Mouse (Mus musculus) cerebellum, postnatal 14 days (tissue): ENCODE data around the gene Hif3a.

Experiments used
- DNase-seq, 2 experiments: peaks; one replicate each; pipeline ENCODE4 v3.0.0; 2021; ENCODE audit warnings: mixed read lengths in 2 of 2

Gene Hif3a

DNA sequence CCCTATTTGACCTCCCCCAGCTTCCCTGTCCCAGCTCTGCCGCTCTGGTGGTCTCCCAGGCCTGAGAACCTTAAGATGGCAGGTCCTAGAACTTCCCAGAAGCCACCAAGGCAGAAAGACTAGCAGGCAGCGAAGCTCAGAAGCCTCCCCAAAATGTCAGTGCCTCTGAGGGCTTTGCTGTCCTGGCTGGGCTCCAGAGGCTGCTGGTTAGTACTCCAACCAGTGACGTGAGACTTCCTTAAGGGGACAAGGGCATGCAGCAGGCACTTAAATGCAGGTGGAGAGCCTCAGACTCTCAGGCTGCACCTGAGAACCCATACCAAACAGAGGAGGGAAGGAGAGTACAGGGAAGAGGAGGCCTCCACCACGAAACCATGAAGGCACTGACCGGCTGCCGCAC lies 38.1 kb downstream of the Hif3a start:
- peak; percentile 42 to 66 for DNase-seq

DNA sequence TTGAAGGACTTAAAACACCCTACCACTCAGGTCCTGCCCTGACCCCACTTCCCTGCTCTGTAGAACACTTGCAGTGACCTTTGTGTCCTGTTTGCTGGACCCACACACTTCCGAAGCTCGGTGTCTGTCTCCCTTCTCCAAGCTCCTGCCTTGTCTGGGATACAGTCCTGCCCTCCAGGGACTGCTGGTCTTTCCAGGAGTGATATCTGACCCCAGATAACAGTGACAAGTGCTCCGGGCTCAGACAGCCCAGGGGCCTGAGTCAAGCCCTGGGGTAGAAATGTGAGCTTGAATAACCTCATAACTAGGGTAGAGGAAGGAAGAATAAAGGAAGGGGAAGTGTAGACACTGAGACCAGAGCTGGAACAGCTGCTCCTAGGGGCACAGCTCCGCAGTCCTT lies 38.5 kb downstream of the Hif3a start:
- no peak for DNase-seq

DNA sequence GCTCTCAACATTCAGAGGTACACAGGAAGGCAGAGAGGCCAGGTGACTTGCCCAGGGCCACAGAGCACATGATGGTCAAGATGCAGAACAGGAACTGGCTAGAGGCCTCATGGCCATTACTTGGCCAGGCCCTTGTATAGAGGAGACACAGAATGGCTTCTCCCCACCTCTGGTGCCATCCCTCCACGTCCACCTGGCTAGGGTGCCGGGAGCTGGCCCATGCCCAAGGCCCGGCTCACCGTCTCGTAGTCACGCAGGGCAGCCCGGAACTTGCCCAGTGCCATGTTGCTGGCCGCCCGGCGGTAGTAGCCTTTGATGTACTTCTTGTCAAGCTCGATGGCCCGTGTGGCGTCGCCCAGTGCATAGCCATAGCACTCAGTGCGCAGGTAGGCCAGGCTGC lies 40.1 kb downstream of the Hif3a start:
- peak; percentile 49 to 50 for DNase-seq

DNA sequence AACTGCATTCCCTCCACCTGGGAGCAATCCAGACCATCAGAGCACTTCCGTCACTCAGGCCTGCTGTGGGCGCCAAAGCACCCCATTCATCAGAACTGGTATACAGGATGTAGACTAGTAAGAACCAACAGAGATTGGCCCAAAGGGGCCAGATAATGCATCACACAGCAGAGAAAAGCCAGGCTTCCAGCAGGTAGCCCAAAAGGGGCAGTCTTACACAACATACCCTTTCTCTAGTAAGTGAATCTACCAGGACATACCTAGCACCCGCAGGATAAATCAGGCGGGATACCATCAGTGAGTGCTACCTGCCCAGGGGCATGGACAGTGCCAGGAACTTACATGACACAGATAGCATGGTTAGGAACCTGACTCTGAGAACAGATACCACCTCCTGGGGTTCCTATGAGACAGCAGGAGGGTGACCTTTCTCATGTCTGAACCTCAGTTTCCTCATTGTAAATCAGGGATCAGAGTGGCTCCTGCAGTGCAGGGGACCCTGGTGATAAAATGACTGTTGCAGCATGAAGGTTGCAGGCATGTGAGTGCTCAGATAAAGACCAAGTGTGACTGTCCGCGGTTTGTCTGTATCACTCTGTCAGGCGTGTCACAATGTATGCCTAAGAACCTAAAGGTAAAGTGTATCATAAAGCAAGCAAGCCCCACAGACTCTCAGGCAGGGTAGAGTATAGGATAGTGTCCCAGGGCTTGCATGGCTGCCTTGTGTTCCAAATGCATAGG lies 42.6 kb downstream of the Hif3a start:
- DNase-seq = peak in 1 of 2 experiments; percentile 28

DNA sequence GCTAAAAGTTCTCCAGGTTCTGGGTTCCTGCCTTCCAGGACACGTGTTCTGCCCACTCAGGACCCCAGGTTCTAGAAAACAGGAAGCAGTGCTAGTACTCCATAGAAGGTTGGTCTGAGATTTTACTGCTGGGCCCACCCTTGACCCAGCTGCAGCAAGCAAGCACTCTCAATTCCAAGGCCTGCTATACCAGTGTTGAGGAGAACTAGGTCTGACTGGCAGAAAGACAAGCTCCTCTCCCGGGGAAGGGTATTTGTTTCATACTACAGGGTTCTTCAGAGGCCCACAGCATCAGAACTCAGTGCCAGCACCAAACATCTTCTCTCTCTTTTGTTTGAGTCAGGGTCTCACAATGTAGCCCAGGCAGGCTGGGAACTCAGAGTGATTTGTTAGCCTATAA lies 44.3 kb downstream of the Hif3a start:
- peak in 1 of 2 experiments; percentile 37 for DNase-seq

DNA sequence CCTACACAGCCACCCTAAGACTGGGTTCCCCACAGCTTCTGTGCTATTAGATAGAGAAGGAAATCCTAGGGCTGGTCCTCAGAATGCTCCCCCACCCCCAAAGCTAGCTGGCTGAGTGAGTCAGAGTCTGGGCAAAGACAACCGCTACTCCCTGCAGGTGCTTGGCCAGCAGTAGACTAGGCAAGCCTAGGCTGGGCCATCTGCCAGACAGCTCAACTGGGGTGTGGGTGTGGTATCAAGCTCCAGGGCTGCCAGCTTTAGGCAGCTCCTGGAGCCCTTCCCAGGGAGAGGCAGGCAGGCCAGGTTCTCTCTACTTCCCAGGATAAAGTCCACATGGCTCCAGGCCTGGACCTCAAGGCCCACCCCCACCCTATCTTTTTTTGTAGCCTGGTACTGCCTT lies 45.2 kb downstream of the Hif3a start:
- peak; percentile 99 for DNase-seq

DNA sequence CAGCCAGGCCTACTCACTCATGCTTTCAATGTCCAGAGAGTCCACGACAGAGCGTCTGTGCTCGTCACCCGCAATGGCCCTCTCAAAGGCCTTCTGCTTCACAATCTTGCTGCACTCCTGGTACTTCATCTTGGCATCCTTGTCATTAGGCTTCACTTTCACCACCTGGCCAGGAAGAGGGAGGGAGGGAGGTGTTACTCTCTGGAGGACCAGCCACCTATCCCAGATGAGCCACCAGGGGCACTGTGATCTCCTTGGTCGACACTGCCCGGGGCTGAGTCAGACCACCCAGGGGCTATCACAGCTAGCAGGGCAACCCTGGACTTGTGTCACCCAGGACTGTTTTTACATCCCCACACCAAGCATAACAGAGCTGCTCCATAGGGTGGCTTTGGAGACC lies 46.8 kb downstream of the Hif3a start:
- DNase-seq = peak in 1 of 2 experiments; percentile 51

DNA sequence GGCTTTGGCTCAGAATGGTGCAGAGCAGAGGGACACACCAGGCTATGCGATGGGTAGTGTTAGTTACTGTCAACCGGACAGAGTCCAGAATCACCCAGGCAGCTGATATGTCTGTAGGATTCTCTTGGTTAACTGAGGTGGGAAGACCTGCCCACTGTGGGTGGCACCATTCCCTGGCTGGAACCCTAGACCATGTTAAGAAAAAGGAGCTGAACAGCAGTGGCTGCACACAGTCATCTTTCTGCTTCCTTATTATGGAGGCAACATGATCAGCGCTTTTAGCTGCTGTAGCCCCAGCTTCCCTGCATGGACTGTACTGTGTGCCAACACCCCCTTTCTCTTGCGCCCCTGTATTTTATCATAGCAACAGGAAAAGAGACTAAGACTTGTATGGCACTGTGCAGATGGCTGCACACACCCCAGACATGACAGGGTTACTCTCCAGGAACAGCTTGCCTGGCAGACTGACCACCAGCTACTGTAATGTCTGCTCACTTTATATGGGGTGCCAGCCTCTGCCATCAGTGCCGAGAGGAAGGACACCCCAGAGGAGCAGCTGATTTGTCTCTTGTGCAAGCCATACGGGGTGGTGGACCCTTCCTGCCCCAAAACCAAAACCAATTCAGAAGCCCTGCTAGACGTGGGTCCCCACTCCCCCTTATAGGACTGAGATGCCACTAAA lies 50.2 kb downstream of the Hif3a start:
- DNase-seq = peak; percentile 77 to 78

DNA sequence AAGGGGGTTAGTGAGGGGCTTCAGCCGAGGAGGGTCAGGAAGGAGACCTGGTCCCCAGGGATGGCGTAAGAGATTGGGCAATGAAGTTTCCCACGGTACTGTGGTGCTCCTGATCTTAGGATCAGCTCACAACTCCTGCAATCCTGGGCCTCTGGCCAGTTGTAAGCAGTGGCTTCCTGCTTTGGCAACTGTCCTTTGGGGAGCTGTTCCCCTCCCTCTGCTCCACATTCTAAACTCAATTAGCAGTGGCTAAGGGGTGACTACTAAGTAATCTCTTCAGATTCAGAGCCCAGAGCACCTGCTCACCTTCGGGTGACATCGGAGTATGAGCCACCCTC lies 52.2 kb downstream of the Hif3a start:
- DNase-seq = no peak

DNA sequence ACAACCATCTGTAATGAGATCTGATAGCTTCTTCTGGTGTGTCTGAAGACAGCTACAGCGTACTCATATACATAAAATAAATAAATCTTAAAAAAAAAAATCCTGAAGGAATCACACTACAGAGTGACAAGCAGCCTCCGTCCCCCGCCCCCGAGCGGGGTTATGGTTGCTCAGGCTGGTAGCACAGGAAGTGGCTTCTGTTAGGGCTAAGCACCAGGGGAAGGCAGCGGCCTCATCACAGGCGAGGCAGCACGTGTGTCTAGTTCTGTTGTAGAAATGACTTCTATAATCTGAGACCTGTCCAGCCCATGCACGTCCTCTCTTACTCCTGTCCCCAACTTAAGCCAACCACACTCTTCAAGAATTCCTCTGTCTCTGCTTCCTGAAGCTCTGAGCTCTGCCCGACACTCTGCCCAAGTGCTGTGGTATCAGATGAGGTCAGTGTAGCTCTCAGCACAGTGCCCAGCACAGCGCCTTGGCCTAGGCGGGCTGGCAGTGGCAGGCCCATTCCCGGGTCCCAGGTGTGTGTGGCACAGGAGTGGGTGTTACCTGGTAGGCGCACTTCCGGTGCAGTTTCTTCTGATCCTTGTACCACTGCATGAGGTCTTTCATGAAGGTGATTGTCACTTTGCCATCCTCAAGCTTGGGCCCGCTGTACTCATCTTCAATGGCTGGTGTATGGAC lies 52.8 kb downstream of the Hif3a start:
- DNase-seq = no peak

DNA sequence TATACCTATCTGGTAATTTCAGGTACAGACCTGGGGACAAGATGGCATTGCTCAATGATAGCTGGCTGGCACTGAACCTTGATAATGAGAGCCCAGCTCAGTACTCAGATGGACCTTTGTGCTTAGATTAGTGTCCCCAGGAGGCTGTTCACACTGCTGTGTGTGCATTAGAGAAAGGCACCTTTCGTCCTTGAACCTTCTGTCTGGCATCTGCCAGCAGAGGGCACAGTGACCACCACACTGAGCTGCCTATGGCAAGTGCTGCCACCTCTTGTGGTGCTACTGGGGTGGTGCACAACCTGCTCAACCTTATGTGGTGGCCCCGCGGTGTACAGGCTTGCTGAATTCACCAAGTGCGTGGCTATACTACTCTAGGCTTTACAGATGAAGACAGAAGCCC lies 54.9 kb downstream of the Hif3a start:
- DNase-seq = peak; percentile 58 to 65

DNA sequence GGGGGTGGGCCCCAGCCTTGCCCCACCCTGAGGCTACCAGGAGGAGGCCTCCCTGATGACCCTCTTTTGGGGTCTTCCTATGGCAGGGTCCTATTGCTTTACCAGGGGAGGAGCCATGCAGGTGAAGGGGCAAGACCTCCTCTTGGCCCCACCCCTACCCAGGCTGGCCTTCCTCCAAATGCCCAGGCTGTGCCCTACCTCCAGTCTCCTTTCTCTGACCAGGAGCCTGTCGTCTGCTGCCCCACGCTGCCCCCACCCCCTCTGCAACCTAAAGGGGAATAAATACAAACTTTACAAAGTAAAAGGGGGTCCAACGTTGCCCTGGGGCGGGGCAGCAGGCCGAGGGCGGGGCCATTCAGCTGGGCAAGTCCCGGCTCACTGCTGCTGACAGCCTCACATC lies 57.5 kb downstream of the Hif3a start:
- peak in 1 of 2 experiments; percentile 55 for DNase-seq

DNA sequence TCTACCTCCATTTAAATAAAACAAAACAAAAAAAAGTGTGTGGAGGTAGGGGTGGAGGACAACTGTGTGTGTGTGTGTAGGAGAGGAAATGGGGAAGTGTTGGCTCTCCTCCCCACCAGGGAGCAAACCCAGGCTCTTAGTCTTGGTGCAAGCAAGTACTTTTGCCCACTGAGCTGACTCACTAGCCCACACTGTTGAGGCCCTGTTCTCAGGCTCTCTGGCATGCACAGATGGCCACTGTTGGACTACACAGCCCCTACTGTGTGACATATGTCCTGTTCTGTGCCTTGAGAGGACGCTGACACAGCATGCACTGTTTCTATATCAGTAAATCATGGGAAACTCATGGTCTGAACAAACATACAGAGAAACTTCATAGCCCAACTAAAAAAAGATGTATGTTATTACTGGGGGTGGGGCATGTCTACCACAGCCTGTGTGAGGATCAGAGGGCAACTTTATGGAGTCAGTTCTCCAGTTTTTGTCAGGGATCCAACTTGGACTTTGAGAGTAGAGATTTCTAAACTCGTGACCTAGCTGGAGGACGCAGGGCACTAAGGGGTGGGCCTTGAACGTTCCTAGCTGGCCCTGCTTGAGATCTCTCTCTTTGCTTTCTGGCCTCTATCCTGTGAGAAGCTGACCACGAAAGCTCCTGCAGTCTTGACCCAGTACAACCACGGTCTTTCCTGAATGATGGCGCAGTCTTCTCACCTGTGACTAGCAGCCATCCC lies 58.8 kb downstream of the Hif3a start:
- DNase-seq = peak; percentile 58 to 86

DNA sequence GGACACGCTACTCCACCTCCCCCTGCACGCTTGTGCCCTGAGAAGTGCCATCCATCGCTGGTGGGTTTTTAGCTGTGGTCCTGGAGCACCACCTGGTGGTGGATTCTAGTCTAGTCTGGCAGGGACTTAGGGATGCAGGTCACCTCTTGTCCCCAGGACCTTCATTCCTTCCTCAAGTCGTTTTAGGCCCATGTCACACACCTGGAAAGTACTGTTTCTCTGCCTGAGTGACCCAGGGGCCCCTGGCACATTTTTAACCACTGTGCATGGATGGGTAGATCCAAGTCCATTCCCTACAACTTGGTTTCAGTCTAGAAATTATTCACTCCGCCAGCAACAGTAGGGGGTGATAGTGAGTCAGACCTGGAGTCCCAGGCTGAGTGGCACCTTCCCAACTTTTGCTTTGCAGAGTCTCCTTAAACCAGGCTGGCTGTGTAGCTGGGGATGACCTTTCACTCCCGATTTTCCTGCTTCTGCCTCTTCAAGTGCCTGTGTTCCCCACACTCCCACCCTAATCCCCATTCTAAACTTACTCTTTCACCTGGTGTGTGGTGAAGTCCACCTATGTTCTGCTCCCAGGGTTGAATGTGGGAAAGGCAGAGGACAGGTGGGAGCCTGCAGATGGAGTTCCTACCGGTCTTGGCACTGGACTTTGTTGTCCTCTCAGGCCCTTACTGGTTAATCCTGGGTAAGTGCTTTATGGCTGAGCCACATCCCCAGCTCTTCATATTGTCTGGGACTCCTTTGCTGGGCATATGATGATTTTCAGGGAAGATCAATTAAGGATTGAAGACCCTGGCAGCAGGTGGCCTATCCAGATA lies 59.6 kb downstream of the Hif3a start:
- peak; percentile 95 to 96 for DNase-seq

DNA sequence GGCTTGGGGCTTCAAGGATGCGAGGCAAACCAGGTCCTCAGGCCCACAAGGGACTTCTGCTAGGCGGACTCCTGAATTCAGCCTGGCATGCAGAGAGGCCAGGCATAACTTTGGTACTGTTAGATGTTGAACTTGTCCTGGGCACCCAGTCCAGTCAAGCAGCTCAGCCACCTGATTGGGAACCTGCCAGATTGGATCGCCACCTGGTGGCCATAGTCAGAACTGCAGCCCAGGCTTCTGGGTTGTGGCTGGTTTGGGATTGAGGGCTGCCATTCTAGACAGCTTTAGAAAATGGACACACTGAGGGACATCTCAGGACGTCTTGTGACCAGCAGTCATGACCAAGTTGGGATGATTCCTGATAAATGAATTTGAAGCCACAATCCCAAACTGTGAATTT lies 62.6 kb downstream of the Hif3a start:
- peak; percentile 97 for DNase-seq

DNA sequence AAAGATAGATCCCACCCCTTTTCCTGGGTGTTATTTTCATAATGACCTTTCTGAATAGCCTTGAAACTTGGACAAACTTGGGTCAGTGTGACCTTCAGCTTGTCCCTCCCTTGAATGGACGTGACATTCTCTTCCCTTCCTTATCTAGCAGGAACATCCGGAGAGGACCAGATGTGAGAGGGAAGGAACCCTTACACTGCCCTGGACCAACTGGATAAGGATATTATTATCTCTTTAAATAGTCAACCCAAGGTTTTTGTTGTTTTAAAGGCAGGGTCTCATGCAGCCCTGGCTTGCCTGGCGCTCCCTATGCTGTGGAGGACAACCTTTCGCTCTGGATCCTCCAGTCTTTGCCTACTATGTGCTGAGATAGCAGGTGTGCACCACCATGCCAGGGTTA lies 63.0 kb downstream of the Hif3a start:
- DNase-seq = no peak

DNA sequence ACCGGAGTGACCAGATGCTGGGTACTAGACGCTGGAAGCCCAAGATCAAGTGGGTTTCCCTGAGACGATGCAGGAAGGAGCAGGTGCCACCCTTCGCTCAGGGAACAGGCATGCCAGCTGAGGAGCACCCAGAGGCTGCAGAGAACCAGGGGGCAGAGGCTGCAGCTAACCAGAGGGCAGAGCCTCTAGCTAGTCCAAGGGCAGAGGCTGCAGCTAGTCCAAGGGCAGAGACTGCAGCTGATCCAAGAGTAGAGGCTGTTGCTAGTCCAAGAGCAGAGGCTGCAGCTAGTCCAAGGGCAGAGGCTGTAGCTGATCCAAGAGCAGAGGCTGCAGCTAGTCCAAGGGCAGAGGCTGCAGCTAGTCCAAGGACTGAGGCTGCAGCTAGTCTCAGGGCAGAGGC lies 66.9 kb downstream of the Hif3a start:
- DNase-seq = no peak

DNA sequence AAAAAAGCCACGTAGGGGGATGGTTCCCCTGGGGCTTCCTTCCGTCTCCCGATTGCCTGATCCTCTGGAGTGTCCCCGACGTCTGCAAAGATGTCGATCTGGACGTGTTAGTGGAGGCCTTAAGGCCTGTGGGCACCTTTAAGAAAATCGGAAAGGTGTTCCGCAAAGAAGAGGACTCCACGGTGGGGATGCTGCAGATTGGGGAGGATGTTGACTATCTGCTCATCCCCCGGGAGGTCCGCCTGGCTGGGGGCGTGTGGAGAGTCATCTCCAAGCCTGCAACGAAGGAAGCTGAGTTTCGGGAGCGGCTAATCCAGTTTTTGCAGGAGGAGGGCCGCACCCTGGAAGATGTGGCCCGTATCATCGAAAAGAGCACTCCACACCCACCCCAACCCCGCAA lies 67.8 kb downstream of the Hif3a start:
- DNase-seq = no peak

DNA sequence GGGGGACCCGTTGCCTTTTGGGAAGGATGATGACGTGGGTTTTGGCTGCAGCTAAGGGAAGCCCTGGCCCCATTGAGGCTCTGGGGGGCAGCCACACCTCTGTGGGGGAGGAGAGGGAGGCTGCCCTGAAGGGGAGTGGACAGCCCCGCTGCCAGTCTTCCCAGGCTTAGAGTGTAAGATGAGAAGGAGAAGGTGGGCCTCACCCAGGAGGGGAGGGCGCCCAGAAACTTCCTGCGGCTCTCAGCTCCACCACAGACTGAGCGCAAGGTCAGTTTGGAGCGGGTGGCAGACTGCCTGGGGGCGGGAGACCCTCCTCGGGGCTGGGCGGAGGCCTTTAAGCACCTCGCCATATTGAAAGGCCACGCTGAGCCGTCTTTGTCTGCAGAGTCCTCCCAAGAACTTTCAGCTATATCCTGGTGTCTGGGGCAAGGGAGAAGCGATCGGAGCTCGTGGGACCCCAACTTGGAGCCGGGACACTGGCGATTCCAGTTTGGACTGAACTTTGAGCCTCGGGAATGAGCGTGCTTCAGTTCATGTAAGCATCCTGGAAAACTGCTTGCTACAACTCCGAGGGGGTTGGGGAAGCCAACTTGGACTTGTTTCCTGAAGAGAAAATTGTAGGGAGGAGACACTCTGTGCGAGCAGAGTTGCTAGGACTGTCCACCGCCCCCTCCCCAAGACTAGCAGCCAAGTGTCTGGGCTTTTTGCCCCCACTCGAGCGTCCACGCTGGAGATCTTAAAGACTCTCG lies 68.4 kb downstream of the Hif3a start:
- no peak for DNase-seq

DNA sequence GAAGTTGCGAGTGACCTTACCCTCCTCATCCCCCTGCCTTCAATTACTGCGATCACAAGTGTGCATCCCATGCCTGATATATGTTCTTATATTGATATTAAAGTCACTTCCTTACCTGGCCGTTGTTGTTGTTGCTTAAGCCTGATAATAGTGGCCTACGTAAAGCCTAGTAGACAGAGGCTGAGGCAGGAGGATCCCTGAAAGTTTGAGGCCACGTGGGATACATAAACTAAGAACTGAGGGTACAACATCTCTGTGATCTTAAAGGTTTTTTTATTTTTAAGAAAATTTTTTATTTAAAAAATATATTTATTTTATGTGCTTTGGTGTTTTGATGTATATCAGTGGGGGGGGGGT lies 69.8 kb downstream of the Hif3a start, which contains the start of gene Ccdc8:
Gene Ccdc8, plus strand, starts transcription at position 258 of the 357 bp plus-strand sequence.
- no peak for DNase-seq

DNA sequence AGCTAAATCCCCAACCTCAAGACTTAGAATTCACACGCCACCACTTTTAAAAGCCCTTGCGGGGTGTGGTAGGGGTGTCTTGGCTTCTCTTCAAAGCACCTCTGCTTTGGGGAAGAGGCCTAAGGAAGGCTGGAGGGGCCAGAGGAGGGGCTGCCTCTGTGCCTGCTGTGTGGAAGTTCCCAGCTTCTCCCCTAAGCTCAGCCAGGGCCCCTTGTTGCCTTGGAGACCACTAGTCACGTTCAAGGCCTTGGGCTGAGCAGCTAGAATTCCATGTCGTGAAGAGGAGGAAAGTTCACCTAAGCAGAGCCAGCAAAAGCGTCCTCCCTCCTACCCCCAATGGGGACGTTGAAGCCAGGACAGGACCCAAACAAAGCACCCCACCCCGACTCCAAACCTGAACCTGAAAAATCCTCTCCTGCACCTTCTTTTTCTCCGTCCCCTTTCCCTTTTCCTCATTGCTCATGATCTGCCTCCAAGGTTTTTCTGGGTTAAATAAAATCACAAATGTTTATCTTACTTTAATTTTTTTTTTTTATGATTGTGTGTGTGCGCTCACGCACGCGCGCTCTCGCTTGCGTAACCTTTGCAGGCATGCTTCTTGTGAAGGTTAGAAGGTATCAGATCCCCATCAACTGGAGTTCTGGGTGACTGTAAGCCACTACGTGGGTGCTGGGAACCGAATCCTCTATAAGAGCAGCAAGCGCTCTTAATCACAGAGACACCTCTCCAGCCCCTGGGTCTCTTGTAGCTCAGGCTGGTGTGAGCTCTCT lies 70.4 kb downstream of the Hif3a start:
- DNase-seq = no peak
